Mouse (Mus musculus) left cerebral cortex, adult 2 months (tissue): ENCODE measurements around the gene Midn. TPM values are rescaled to one million over a fixed set of nuclear protein-coding genes. Genes with fewer than 3 reads are reported as not detected.
A peak's percentile ranks its signal among the peaks of the same experiment; 100 is the strongest.

ENCODE experiments used
- DNase-seq, 2 experiments: peaks; one replicate each; pipeline ENCODE4 v3.0.0; 2021 to 2022; ENCODE audit warnings: low spot score in 2 of 2, mixed read lengths in 1 of 2; ENCODE audit errors: extremely low spot score in 1 of 2
- H3K27ac ChIP-seq: fragments of 200-600 bp; 2 replicates; pipeline ENCODE4 v1.8.1; 2022
- H3K4me3 ChIP-seq: fragments of 200-600 bp; 2 replicates; pipeline ENCODE4 v1.8.1; 2022
- CTCF ChIP-seq: fragments of 200-600 bp; IDR thresholded peaks from 2 replicates; pipeline ENCODE4 v1.8.1; 2022; ENCODE audit warnings: antibody characterized with exemption, mild to moderate bottlenecking, moderate library complexity
- intact Hi-C: fragments of 180-260 bp; cut with DNase I; formaldehyde crosslinking; loops from one replicate; pipeline ENCODE4 v1.15.1; 2025
- total RNA-seq, 2 experiments: library from RNA; stranded (reverse); gene quantifications; 2 replicates each; pipeline ENCODE4 v1.2.3; 2021

The Midn gene
- total RNA-seq, 2 experiments from 2014 or later: 80.7 to 127 TPM

GRCm38 (mm10) chr10:80131316-80131951 is 16.6 kb upstream of the Midn start:
- intact Hi-C loops: no loop called here
- DNase-seq: peak; percentile 60 to 65
- Histone ChIP-seq H3K4me3 (no peak overlapping the region), H3K27ac (peak overlapping the region; percentile 42)
- no peak for TF ChIP-seq CTCF

GRCm38 (mm10) chr10:80131952-80132350 is 16.1 kb upstream of the Midn start:
- H3K27ac ChIP-seq: peak overlapping the region; percentile 42
- no peak overlapping the region for H3K4me3 ChIP-seq
- no peak for TF ChIP-seq CTCF
- intact Hi-C loops: no loop called here
- peak in 1 of 2 experiments; percentile 55 for DNase-seq

GRCm38 (mm10) chr10:80133226-80133849 is 14.7 kb upstream of the Midn start:
- no peak for DNase-seq
- intact Hi-C loops: no loop called here
- H3K27ac ChIP-seq: peak overlapping the region; percentile 44
- H3K4me3 ChIP-seq: no peak overlapping the region
- TF ChIP-seq CTCF: no peak; the same call in 1 of the 2 replicates

- no peak overlapping the region for H3K27ac ChIP-seq
- no peak overlapping the region for H3K4me3 ChIP-seq
- no peak for TF ChIP-seq CTCF
- DNase-seq: no peak
- intact Hi-C loops: no loop called here
Observed at GRCm38 (mm10) chr10:80134421-80134820, 13.7 kb upstream of the Midn start.

- no peak overlapping the region for H3K4me3 ChIP-seq
- no peak overlapping the region for H3K27ac ChIP-seq
- intact Hi-C loops: no loop called here
- TF ChIP-seq CTCF: no peak
- no peak for DNase-seq
Observed at GRCm38 (mm10) chr10:80135161-80135560, 12.9 kb upstream of the Midn start.

- intact Hi-C loops: no loop called here
- TF ChIP-seq CTCF: no peak
- H3K27ac ChIP-seq: no peak overlapping the region
Observed at GRCm38 (mm10) chr10:80135641-80136040, 12.4 kb upstream of the Midn start.

GRCm38 (mm10) chr10:80136179-80136951 is 11.7 kb upstream of the Midn start:
- intact Hi-C loops: no loop called here
- peak overlapping the region; percentile 52 for H3K4me3 ChIP-seq
- no peak for DNase-seq
- peak overlapping the region; percentile 93 for H3K27ac ChIP-seq
- TF ChIP-seq CTCF: no peak

More at GRCm38 (mm10) chr10:80135641-80136040, 12.4 kb upstream of the Midn start:
- DNase-seq: no peak
- no peak overlapping the region for H3K4me3 ChIP-seq

- peak; percentile 70 to 74 for DNase-seq
- Histone ChIP-seq H3K4me3 (peak overlapping the region; percentile 52), H3K27ac (peak overlapping the region; percentile 93)
- intact Hi-C loops: no loop called here
- TF ChIP-seq CTCF: no peak
Observed at GRCm38 (mm10) chr10:80136952-80137625, 11.0 kb upstream of the Midn start.

GRCm38 (mm10) chr10:80137626-80138552 is 10.2 kb upstream of the Midn start:
- peak; percentile 58 to 62 for DNase-seq
- intact Hi-C loops: no loop called here
- peak overlapping the region; percentile 73 for H3K4me3 ChIP-seq
- peak overlapping the region; percentile 99 for H3K27ac ChIP-seq
- TF ChIP-seq CTCF: no peak

GRCm38 (mm10) chr10:80138553-80139438 is 9.3 kb upstream of the Midn start, which contains the start of gene Atp5d:
Atp5d (plus strand) TSS chr10:80138632.
- DNase-seq: peak; percentile 84

More at GRCm38 (mm10) chr10:80138553-80139438, 9.3 kb upstream of the Midn start, which contains the start of gene Atp5d:
- intact Hi-C loops: loop anchor here (1.0 kb wide), 1 partner anchor 21 kb away; no protein-coding TSS in a partner anchor
- Histone ChIP-seq H3K27ac (peak within 1 kb of the TSS; percentile 99), H3K4me3 (peak within 1 kb of the TSS; percentile 73)
- TF ChIP-seq CTCF: no peak
